Mouse (Mus musculus) lung, postnatal 25 days (tissue): ENCODE data around the gene Atg10.
"Not testable (repeated sequence)": the region's sequence is repeated elsewhere in the genome, so short reads cannot be mapped to it uniquely, and the experiment has no call there.

Source experiments
- DNase-seq: peaks from one replicate; pipeline ENCODE4 v3.0.0; 2022; ENCODE audit warnings: low spot score

Gene Atg10

DNA sequence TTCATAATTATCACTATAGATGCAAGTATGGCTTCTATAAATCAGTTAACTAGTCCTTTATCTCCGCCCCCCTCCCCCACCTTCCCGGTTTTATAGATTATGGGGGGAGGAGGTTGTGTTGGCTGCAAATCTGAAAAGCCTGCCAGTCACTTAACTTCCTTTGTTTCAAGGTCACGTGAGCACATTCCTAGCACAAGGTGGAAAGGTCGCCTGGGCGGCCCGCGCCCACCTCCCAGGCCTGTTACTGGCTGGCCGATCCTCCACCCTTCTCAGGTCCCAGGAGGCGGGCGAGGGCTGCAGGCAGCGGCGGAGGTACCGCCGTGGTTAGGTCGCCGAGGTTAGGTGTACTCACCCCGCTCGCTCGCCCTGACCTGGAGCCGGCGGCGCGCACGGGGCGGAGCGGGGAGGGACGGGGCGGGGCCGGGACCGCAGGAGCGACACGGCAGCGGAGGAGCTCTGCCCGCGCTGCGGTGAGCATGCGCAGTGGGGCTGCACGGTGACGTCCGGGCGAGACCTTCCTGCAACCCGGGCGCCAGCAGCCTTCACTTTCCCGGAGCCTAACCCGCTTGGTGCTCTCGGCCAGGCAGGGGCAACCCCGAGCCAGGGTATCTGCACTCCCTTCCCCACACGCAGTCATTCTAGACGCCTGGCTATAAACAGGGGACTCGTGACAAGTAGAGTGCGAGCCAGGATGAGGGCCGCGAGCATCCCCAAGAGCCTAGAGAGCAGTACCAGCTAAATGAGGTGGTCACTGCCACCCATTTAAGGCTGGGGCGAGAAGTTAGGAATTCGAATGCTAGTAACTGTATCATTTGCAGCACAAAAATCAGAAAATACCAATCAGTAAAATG, at the start of gene Atg10:
Atg10 (minus strand) TSS at position 382 of the 851 bp plus-strand sequence.
- DNase-seq, result peak; percentile 93

GRCm38 (mm10) chr13:91252406-91252805, 28.6 kb upstream of the Atg10 start:
- DNase-seq, result no peak

DNA sequence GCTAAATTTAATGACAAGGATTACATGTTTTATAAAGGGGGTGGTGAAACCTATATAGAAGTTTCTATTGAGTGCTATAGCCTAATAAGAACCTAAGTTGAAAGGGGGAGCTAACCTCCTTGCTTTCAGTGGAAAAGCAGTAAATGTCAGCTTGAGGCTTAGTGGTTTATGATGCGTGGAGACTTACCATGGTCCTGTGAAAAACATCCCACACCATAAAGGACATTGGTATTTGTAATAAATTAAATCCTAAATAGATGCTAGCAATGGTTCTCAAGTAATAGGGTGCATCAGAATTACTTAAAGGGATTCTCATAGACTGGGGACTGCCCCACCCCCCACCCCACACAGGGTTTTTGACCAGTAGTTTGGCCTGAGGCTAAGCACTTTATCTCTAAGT, 27.9 kb upstream of the Atg10 start:
- no peak for DNase-seq

DNA sequence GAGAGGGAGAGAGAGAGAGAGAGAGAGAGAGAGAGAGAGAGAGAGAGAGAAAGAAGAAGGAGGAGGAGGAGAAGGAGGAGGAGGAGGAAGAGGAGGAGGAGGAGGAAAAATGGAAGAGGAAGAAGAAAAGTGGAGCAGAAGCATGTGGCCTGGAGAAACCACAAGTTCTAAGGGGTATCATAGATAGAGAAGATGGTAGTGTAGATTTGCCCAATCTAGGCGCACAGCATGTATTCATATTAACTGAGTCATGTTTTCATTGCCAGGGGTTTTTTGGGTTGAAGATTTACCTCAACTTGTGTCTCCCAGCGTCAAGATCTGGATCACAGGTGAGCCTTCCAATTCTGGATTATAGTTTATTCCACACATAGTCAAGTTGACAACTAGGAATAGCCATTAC, 26.3 kb upstream of the Atg10 start:
- not testable (repeated sequence) for DNase-seq

GRCm38 (mm10) chr13:91246472-91246871, 22.7 kb upstream of the Atg10 start:
- no peak for DNase-seq

DNA sequence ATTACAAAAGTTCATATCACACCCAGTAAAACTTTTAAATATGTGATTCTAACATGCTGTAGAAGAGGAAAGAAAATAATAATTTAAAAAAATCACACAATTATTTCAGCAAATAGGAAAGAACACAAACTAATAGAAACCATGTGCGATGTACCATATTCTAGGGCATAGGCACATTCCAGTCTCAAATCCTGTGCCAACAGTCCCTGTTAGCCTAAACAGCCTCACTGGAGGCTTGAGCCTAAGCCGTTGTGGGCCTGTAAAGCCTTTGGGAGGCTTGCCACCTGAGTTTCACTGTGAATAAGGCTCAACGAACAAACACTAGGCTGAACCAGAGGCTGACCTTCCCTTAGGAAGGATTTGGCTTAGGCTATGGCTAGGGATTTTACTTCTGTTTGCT, 14.2 kb upstream of the Atg10 start:
- no peak for DNase-seq

- DNase-seq, result no peak
Measured at GRCm38 (mm10) chr13:91236884-91237283, 13.1 kb upstream of the Atg10 start.

GRCm38 (mm10) chr13:91224438-91224814, 658 bp upstream of the Atg10 start:
- peak; percentile 40 for DNase-seq

GRCm38 (mm10) chr13:91223063-91223462, 705 bp downstream of the Atg10 start:
- no peak for DNase-seq

DNA sequence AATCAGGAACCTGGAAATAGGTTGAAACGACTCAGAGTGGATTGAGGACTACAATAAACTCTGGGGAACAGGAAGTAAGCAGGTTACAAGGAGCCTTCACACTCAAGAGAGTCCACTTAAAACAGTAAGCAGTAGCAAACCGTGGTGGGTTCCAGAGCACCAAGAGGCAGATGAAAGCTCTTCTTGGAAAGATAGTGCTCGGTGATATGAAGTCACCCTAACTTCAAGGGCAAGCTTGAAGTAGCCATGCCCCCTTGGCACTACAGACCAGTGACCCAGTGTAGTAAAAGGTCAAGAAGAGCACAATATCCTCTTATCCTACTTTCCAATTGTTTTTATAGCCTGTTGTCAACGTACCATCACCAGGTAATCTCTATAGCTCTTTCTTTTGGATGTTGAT, 2.1 kb downstream of the Atg10 start:
- peak; percentile 22 for DNase-seq

GRCm38 (mm10) chr13:91217691-91218090, 6.1 kb downstream of the Atg10 start:
- no peak for DNase-seq

DNA sequence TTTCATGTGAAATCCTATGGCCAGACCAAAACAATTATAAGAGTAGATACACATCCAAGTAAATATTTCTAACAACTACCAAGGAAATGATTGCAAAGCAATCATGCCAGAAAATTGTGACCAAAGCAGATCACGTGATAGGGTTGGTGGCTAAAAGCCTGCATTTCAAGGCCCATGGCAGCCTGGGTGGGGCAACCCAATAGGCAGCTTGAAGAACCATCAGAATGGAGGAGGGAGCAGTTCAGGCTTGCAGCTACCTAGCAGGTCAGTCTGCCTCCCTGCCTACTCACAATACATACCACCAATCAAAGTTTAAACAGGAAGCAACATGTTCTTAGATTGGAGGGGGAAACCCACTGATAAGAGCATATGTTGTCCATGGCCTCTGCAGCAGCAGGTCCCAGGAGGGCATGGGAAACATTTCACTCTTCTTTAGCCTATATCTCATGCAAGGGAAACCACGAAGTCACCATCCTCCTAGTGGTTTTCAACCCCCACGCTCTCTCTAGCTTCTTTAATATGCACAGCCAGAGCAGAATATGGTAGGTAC, 7.0 kb downstream of the Atg10 start:
- DNase-seq, result no peak

DNA sequence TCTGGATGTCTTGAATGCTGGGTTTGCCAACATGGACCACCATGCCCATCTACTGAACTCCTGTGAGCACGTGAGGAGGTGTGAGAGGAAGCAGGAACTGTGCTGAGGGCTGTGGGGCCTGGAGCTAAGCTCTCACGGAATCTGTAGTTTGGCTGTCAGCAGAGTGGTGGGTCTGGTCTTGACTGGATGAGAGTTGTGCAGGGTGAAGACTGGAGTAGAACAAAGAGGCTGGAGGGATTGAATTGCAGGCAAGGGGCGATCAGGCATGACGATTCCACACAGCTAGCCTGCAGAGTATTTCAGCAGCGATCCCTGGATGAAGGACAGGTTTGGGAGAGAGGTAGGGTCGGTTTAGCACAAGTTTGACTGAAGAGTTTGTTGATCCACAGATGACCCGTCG, 10.8 kb downstream of the Atg10 start:
- no peak for DNase-seq

DNA sequence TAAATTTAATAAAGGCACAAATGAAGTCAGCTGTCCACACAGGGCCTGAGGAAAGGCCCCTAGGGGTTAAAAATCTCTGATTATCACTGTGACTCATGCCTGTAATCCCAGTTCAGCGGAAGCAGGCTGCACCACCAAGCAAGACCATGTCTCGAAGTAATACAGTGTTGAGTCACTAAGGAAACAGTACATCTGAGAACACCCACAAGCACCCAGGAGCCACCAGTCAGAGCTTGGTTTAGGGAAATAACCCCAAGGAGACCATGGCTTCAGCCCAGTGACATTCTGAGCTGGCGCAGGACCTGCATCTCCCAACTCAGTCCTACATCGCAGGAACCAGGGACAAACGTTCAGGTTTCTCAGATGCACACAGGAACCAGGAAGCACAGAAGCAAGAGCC, 17.5 kb downstream of the Atg10 start:
- no peak for DNase-seq

- no peak for DNase-seq
Measured at GRCm38 (mm10) chr13:91202564-91202963, 21.2 kb downstream of the Atg10 start.

- DNase-seq, result no peak
Measured at GRCm38 (mm10) chr13:91187378-91188234, 36.2 kb downstream of the Atg10 start.

GRCm38 (mm10) chr13:91185248-91185867, 38.4 kb downstream of the Atg10 start:
- DNase-seq, result no peak

DNA sequence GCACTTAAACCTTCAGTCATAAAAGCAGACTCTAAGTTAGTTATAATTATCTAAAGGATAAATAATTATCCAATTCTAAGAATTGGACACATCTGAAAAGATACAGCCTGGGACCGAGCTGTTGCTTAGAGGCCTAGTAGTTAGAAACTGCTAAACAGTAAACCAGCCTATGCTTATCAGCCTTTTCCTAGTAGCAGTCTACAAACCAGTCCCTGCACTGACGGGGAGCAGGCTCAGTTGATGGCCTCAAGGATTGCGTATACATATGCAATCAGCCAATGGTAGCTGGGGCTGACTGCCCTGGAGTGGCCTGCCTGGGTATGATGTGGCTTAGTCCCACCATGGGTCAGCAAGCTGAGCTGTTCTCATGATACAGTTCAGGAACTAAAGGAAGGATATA, 39.5 kb downstream of the Atg10 start:
- no peak for DNase-seq

DNA sequence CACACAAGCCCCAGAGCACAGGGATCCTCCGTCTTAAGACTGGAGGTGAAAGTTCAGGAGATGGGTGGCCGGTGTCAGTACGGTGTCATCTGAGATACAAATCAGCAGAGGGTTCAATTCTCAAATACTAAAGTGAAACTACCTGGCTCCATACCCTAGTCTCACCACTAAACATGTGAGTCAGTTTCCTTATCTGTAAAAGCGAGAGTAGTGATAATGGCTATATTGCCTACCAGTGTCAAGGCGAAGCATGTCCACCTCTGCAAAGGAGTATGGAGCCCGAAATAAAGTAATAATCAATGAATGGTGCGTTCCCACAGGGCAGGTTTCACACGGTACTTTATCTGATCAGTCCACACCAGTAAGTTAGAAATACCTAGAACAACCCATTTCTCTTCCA, 43.4 kb downstream of the Atg10 start:
- no peak for DNase-seq

- DNase-seq, result no peak
Measured at GRCm38 (mm10) chr13:91179174-91179899, 44.4 kb downstream of the Atg10 start.

DNA sequence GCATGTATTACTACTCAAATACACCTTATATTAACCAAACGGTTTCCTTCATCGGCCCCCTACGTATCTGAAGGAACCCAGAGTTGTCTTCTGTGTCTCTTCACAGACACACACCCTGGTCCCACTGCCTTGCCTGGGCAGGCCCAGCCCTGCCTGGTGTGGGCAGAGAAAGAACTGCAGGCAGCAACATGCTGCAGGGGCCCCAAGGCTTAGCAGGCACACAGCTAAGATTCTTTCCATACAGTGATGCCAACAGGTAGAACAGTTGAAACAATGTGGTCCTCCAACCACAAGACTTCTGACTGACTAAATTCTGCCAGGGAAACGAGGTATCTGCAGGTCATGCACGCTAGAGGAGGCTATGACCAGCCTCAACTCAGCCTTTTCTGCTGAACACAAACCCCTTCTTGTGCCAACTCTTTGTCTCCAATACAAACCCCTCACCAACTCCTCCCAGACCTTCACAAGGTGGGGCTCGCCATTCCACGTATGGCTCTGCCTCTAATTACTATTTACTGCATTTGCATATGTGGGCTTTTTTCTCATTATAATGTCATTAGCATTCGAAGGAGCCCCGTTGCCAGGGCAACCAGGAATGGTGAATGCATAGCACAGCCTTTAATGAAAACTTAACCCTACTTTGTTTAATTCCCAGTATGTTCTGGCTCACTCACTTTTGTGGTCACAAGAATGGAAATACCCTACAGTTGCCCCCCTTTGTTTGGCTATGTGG, 45.2 kb downstream of the Atg10 start:
- DNase-seq, result no peak
